Mouse (Mus musculus) CH12.LX (cell line): ENCODE data around the gene Mapk8ip3. TPM values are rescaled to one million over a fixed set of nuclear protein-coding genes. Genes with fewer than 3 reads are reported as not detected.

ENCODE experiments used
- DNase-seq: peaks from one replicate; pipeline ENCODE4 v3.0.0-alpha.2; 2013; ENCODE audit errors: extremely low read depth
- H3K27ac ChIP-seq: 2 replicates; pipeline ENCODE4 v1.5.1; 2012; ENCODE audit warnings: low read depth, mild to moderate bottlenecking, control low read depth, moderate library complexity; ENCODE audit not compliant: insufficient read depth
- H3K27me3 ChIP-seq: replicated peaks from 2 replicates; pipeline ENCODE3; 2012; ENCODE audit warnings: inconsistent platforms
- H3K36me3 ChIP-seq, 2 experiments: replicated peaks in 1 of 2; 2 replicates each; pipeline versions ENCODE3 to v1.6.1; 2012; ENCODE audit warnings: inconsistent platforms in 1 of 2, low read length in 1 of 2, mild to moderate bottlenecking in 1 of 2, mixed read lengths in 1 of 2, moderate library complexity in 1 of 2; ENCODE audit not compliant: control insufficient read depth in 1 of 2, insufficient read depth in 1 of 2
- H3K4me1 ChIP-seq, 2 experiments: 2 replicates each; pipeline ENCODE4 v1.6.1; 2012; ENCODE audit warnings: inconsistent platforms in 1 of 2, moderate library complexity in 1 of 2; ENCODE audit not compliant: insufficient read depth in 2 of 2, control insufficient read depth in 1 of 2
- H3K4me2 ChIP-seq: 2 replicates; pipeline ENCODE4 v1.6.1; 2012; ENCODE audit warnings: low read depth, mild to moderate bottlenecking, control low read depth; ENCODE audit not compliant: poor library complexity, insufficient read depth, severe bottlenecking
- H3K4me3 ChIP-seq, 3 experiments: fragments of 150-350 bp in 1 of 3; sonication (generic) in 1 of 3; replicated peaks in 1 of 3; 2 replicates each; pipeline versions ENCODE3 to v1.5.1; 2011 to 2012; ENCODE audit warnings: low read depth in 2 of 3, low read length in 2 of 3, mild to moderate bottlenecking in 2 of 3, moderate library complexity in 2 of 3, control low read depth in 1 of 3, improper control_type of control experiment in 1 of 3, inconsistent platforms in 1 of 3, mixed read lengths in 1 of 3; ENCODE audit not compliant: poor library complexity in 1 of 3
- H3K79me2 ChIP-seq: replicated peaks from 2 replicates; pipeline ENCODE4 v1.6.1; 2012; ENCODE audit warnings: mild to moderate bottlenecking, moderate library complexity; ENCODE audit not compliant: control insufficient read depth, poor library complexity, insufficient read depth, severe bottlenecking; ENCODE audit errors: extremely low read depth
- H3K9ac ChIP-seq: 2 replicates; pipeline ENCODE4 v1.6.1; 2012; ENCODE audit warnings: low read depth, mild to moderate bottlenecking, control low read depth, moderate library complexity; ENCODE audit not compliant: insufficient read depth
- H3K9me3 ChIP-seq: replicated peaks from 2 replicates; pipeline ENCODE3; 2012; ENCODE audit warnings: low read length, inconsistent platforms, mixed read lengths
- BHLHE40 ChIP-seq: IDR thresholded peaks from 2 replicates; pipeline ENCODE4 v1.6.1; 2011; ENCODE audit warnings: mild to moderate bottlenecking, low read depth, low read length, improper control_type of control experiment
- CHD1 ChIP-seq: IDR thresholded peaks from 2 replicates; pipeline ENCODE4 v1.6.1; 2012; ENCODE audit warnings: low read depth, low read length, improper control_type of control experiment, inconsistent platforms
- CTCF ChIP-seq, 2 experiments: IDR thresholded peaks in 1 of 2; conservative IDR thresholded peaks in 1 of 2; 2 replicates each; pipeline ENCODE4 v1.5.1; 2011 to 2012; ENCODE audit warnings: low read depth in 2 of 2, low read length in 2 of 2, improper control_type of control experiment in 1 of 2, inconsistent platforms in 1 of 2, mild to moderate bottlenecking in 1 of 2, moderate library complexity in 1 of 2
- EP300 ChIP-seq: IDR thresholded peaks from 2 replicates; pipeline ENCODE4 v1.6.1; 2011; ENCODE audit warnings: low read length, improper control_type of control experiment
- GABPA ChIP-seq: IDR thresholded peaks from 2 replicates; pipeline ENCODE4 v1.6.1; 2012; ENCODE audit warnings: low read depth, low read length, improper control_type of control experiment, inconsistent platforms; ENCODE audit not compliant: insufficient replicate concordance
- IRF4 ChIP-seq: IDR thresholded peaks from 2 replicates; pipeline ENCODE4 v1.6.1; 2014; ENCODE audit warnings: low read depth, mild to moderate bottlenecking, inconsistent platforms, low read length, improper control_type of control experiment
- JUN ChIP-seq: IDR thresholded peaks from 2 replicates; pipeline ENCODE4 v1.6.1; 2011; ENCODE audit warnings: low read depth, mild to moderate bottlenecking, low read length, improper control_type of control experiment, moderate library complexity; ENCODE audit not compliant: insufficient read depth
- MAX ChIP-seq: IDR thresholded peaks from 2 replicates; pipeline ENCODE4 v1.6.1; 2011; ENCODE audit warnings: low read length, improper control_type of control experiment
- SIN3A ChIP-seq: IDR thresholded peaks from 2 replicates; pipeline ENCODE4 v1.6.1; 2012; ENCODE audit warnings: low read length, improper control_type of control experiment, inconsistent platforms
- UBTF ChIP-seq: IDR thresholded peaks from 2 replicates; pipeline ENCODE4 v1.6.1; 2012; ENCODE audit warnings: low read depth, mild to moderate bottlenecking, inconsistent platforms, low read length, improper control_type of control experiment, moderate library complexity
- USF1 ChIP-seq: IDR thresholded peaks from 2 replicates; pipeline ENCODE4 v1.6.1; 2014; ENCODE audit warnings: low read depth, mild to moderate bottlenecking, inconsistent platforms, low read length, improper control_type of control experiment
- USF2 ChIP-seq: conservative IDR thresholded peaks from 2 replicates; pipeline ENCODE4 v1.6.1; 2011; ENCODE audit warnings: low read depth, low read length, improper control_type of control experiment
- ZKSCAN1 ChIP-seq: IDR thresholded peaks from 2 replicates; pipeline ENCODE4 v1.6.1; 2012; ENCODE audit warnings: low read depth, inconsistent platforms, low read length, improper control_type of control experiment, borderline replicate concordance
- dilution Hi-C: fragments of 300-500 bp; cut with MboI; formaldehyde crosslinking; loops from 2 replicates; pipeline ENCODE4 v1.14.3; 2020; ENCODE audit warnings: low sequenced_read_pairs; ENCODE audit not compliant: extremely low pct_unique_long_range_greater_than_20kb, extremely low pct_ligation_motif_present
- in situ Hi-C: fragments of 300-500 bp; cut with MboI; formaldehyde crosslinking; loops from 3 replicates; pipeline ENCODE4 v1.14.3; 2019; ENCODE audit warnings: low sequenced_read_pairs, low pct_ligation_motif_present, low pct_unique_long_range_greater_than_20kb, mixed read lengths
- polyA plus RNA-seq: library from polyadenylated mRNA; unstranded; fragments of >175 nt; gene quantifications from 2 replicates; pipeline ENCODE4 v1.2.1, GENCODE M21; 2012; ENCODE audit warnings: low read depth; ENCODE audit not compliant: insufficient read length
- total RNA-seq, 2 experiments: library from RNA; depleted of rRNA; stranded (reverse); fragments of 300-350 nt in 1 of 2; fragments of >200 nt in 1 of 2; gene quantifications; 2 replicates each; pipeline ENCODE4 v1.2.3; 2012 to 2014

Mapk8ip3 gene
- total and polyA plus RNA-seq, 3 experiments, result 14.5 to 44.0 (median 34.1) TPM

DNA sequence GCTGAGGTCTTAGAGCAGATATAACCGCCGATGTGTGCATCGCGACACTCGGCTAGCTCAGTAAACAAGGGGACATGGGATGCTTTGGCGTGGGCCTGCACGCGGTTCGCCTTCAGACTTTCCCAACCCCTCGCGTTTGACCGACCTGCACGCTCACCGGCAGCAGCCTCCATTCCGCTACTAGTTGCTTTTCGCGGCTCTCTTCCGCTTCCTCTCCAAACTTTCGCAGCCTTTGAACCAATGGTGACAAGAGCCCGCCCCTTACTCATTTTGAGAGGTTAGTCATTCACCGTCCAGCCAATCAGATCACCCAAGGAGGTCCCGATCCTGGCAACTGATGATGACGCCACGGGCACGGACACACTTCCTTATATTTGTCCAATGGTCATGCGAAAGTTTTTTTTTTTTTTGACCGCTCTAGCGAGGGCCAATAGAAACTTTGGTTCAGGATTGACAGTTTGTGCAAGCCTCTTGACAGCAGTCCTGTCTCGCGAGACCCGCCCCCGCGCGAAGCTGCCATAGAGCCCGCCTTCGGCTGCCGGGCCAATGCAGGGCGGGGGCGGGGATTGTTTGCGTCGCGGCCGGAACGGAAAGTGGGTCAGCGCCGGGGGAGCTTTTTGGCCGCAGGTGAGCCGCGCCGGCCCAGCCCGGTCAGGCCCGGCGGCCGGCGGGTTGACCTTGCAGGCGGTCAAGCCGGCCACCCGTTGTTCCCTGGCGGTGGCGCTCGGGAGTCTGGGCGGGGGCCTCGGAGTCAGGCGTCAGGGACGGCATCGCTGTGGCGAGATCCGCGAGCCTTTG is 50.4 kb downstream of the Mapk8ip3 start, which contains the start of the genes Nubp2 and Spsb3 (continued):
- TF ChIP-seq SIN3A (peak; percentile 100), JUN (no peak), USF2 (no peak), USF1 (no peak), UBTF (no peak; the same call in 1 of the 2 replicates), CHD1 (no peak), GABPA (peak; percentile 28; the same call in 1 of the 2 replicates), CTCF (conservative IDR thresholded peaks at IDR 0.05 in 1 of 2, IDR thresholded peaks at IDR 0.05 in 1 of 2; ENCODE audit: low read depth in 2 of 2, low read length in 2 of 2) (no peak)

DNA sequence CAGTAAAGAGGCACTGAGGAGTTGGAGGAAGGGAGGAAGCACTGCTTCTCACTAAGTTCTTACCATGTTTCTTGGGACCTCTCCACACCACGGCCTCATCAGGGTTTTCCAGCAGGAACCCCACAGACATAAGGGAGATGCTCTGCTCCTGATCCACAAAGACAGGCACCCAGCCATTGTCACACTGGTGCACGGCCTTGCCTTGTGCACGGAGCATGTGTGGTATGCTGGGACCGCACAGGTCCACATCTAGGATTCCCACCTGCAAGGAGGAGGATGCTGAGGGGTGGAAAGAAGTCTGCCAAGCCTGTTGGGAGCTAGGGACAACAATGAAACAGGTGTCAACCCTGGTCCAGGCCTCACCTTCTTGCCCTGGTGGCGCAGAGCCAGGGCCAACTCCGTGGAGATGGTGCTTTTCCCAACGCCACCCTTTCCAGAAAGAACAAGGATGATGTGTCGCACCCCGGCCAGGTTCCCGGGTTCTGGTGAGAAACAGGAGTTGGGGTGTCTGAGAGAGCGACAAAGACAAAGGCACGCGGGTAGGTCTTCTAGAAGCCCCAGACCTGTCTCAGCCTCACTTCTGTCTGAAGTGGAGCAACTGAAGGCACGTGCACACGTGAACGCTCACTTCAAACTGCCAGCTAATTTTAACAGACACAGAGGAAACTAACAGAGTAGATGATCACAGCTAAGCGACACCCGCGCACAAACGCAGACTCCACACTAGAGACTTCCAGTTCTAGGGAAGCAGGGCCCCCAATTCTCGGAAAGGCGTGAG is 51.2 kb downstream of the Mapk8ip3 start:
- Histone ChIP-seq H3K9me3 (no peaks in the 10 kb centered on the region), H3K4me1 (peaks cover 11 to 62% of the 10 kb centered on the region in 2 experiments), H3K27me3 (no peaks in the 10 kb centered on the region), H3K4me2 (peak overlapping the region; percentile 82), H3K27ac (no peak overlapping the region; the same call in 1 of the 2 replicates), H3K9ac (peak overlapping the region; percentile 37), H3K36me3 (peaks cover 44 to 78% of the 10 kb centered on the region in 2 experiments), H3K79me2 (peaks cover 17% of the 10 kb centered on the region), H3K4me3 (peak overlapping the region; percentile 89 to 94 (median 92))
- dilution Hi-C loops, result no loop called here
- DNase-seq, result no peak
- TF ChIP-seq BHLHE40 (peak; percentile 81), CTCF (conservative IDR thresholded peaks at IDR 0.05 in 1 of 2, IDR thresholded peaks at IDR 0.05 in 1 of 2; ENCODE audit: low read depth in 2 of 2, low read length in 2 of 2) (no peak)
- in situ Hi-C loops, result loop anchor here (5.0 kb wide), 2 partner anchors 33 to 143 kb away; partner anchors contain the start of gene Fahd1

DNA sequence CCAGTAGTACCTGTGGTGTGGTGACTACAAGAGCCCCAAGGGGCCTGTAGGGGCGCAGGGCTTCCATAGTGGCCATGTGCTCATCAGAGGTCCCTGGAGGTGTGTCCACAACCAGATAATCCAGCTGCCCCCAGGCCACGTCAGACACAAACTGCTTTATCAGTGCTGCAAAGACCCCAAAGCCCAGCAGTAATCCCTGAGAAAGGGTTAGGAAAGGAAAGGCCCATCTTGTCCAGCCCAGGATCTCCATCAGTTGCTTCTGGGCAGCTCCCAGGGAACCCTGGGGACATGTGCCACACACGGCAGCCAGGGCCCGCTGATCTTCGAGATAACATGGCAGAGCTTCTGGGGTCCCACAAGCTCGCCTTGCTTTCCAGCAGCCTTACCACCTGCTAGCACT is 52.4 kb downstream of the Mapk8ip3 start:
- Histone ChIP-seq H3K27ac (no peak overlapping the region), H3K79me2 (peaks cover 17% of the 10 kb centered on the region), H3K9me3 (no peaks in the 10 kb centered on the region), H3K27me3 (no peaks in the 10 kb centered on the region), H3K4me3 (no peak overlapping the region), H3K36me3 (peaks cover 36 to 77% of the 10 kb centered on the region in 2 experiments), H3K4me1 (peaks cover 9 to 53% of the 10 kb centered on the region in 2 experiments), H3K4me2 (no peak overlapping the region), H3K9ac (no peak overlapping the region)
- dilution Hi-C loops (no loop called here), in situ Hi-C loops (no loop called here)
- no peak for DNase-seq
- no peak for TF ChIP-seq MAX
- no peak for TF ChIP-seq ZKSCAN1
- TF ChIP-seq IRF4, result no peak
- no peak for TF ChIP-seq USF1
- no peak for TF ChIP-seq EP300
- TF ChIP-seq, all 38 proteins: peak for 0
